In the genomic region with DNA sequence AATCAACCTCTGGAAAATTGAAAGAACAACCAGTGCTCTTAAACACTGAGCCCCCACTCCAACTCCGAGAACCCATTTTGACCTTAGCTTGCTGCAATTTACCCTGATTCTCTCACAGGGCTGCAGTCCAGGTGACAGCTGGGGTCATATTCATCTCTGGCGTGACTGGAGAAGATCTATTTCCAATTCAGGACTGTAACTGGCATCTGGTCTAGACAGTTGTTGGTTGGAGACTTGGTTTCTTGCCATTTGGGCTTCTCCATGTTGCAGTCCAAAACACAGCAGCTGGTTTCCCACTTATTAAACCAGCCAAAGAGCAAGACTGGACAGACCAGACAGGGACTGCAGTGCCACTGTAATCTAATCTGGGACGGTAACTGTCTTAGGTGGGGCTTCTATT, we compare ENCODE assay signal across 21 mouse cellular contexts. TPM values are rescaled to one million over a fixed set of nuclear protein-coding genes. Genes with fewer than 3 reads are reported as not detected.
DNase-seq lines count a peak whose midpoint lies in the region; ATAC-seq lines count a peak whose summit lies in the region.
"Had no signal": no experiment of that assay in that cellular context is flagged by ENCODE, and none has a peak within 500 bp of the region (broad histone marks: within the 10 kb centered on the region; RNA-seq: fewer than 3 reads in every experiment).

No protein-coding gene starts in this region.

- peaks cover 7% of the 10 kb centered on the region for H3K4me1 ChIP-seq in heart, embryonic 12.5 days (replicated peaks)
- peaks cover 8% of the 10 kb centered on the region for H3K4me1 ChIP-seq in hindbrain, embryonic 14.5 days (replicated peaks; ENCODE audit: control insufficient read depth, insufficient read depth, low read length)

- H3K36me3 ChIP-seq in heart, embryonic 12.5 days = no peaks in the 10 kb centered on the region
- H3K36me3 ChIP-seq in hindbrain, embryonic 14.5 days (replicated peaks; ENCODE audit: control insufficient read depth, insufficient read depth) = no peaks in the 10 kb centered on the region
- H3K36me3 ChIP-seq: embryonic facial prominence, embryonic 15.5 days; forebrain, embryonic 15.5 days; heart, embryonic 10.5 days; heart, embryonic 15.5 days; hindbrain, embryonic 13.5 days; intestine, embryonic 15.5 days had no signal

- H3K9ac ChIP-seq in heart, embryonic 12.5 days = no peak overlapping the region
- H3K9ac ChIP-seq in hindbrain, embryonic 14.5 days = no peak overlapping the region
- H3K9ac ChIP-seq: embryonic facial prominence, embryonic 15.5 days; forebrain, embryonic 15.5 days; heart, embryonic 15.5 days; hindbrain, embryonic 13.5 days; intestine, embryonic 15.5 days had no signal

- H3K27me3 ChIP-seq in heart, embryonic 12.5 days (replicated peaks) = no peaks in the 10 kb centered on the region
- no peaks in the 10 kb centered on the region; the same call in 1 of the 2 replicates for H3K27me3 ChIP-seq in hindbrain, embryonic 14.5 days (ENCODE audit: control insufficient read depth, insufficient read depth, low read length)
- H3K27me3 ChIP-seq: CH12.LX; embryonic facial prominence, embryonic 15.5 days; forebrain, embryonic 15.5 days; heart, embryonic 15.5 days; intestine, embryonic 15.5 days had no signal

- no peak overlapping the region for H3K4me2 ChIP-seq in heart, embryonic 12.5 days
- H3K4me2 ChIP-seq in hindbrain, embryonic 14.5 days (replicated peaks) = no peak overlapping the region
- H3K4me2 ChIP-seq: embryonic facial prominence, embryonic 15.5 days; forebrain, embryonic 15.5 days; heart, embryonic 15.5 days; hindbrain, embryonic 13.5 days; intestine, embryonic 15.5 days had no signal

- ATAC-seq in heart, embryonic 12.5 days (ENCODE audit: insufficient number of reproducible peaks, low FRiP score) = no peak
- ATAC-seq in hindbrain, embryonic 14.5 days (ENCODE audit: low FRiP score) = no peak
- ATAC-seq: forebrain, embryonic 15.5 days; intestine, embryonic 15.5 days had no signal

- H3K4me3 ChIP-seq in heart, embryonic 12.5 days = no peak overlapping the region
- no peak overlapping the region for H3K4me3 ChIP-seq in hindbrain, embryonic 14.5 days (replicated peaks; ENCODE audit: low read length)
- H3K4me3 ChIP-seq: embryonic facial prominence, embryonic 15.5 days; forebrain, embryonic 15.5 days; heart, embryonic 10.5 days; heart, embryonic 15.5 days; hindbrain, embryonic 13.5 days; intestine, embryonic 15.5 days had no signal

- no peaks in the 10 kb centered on the region for H3K9me3 ChIP-seq in heart, embryonic 12.5 days (replicated peaks)
- no peaks in the 10 kb centered on the region for H3K9me3 ChIP-seq in hindbrain, embryonic 14.5 days (ENCODE audit: control insufficient read depth, low read length)
- H3K9me3 ChIP-seq: embryonic facial prominence, embryonic 15.5 days; forebrain, embryonic 15.5 days; heart, embryonic 10.5 days; heart, embryonic 15.5 days; hindbrain, embryonic 13.5 days; intestine, embryonic 15.5 days had no signal

- peak; percentile 37 to 44 for DNase-seq in cerebellum, postnatal 14 days
- DNase-seq in cerebellum, adult 9-10 months = no peak
- peak; percentile 55 for DNase-seq in heart, adult 11 months
- peak; percentile 69 for DNase-seq in adipocyte (ENCODE audit: low spot score)
- DNase-seq in skeletal muscle tissue, adult 2 months (ENCODE audit: low read depth, low spot score) = peak; percentile 44
- no peak for DNase-seq in hindbrain, embryonic 14.5 days (ENCODE audit: low spot score)
- DNase-seq: adrenal gland, postnatal 10 days; cerebellum, adult 11 months; cerebellum, adult 9-11 months; embryo, embryonic 11 days; heart, adult 18-20 months; heart, postnatal 14 days; kidney, adult 18-20 months had no signal

- no peak overlapping the region for H3K27ac ChIP-seq in heart, embryonic 12.5 days (ENCODE audit: poor library complexity, severe bottlenecking)
- H3K27ac ChIP-seq in hindbrain, embryonic 14.5 days = no peak overlapping the region
- H3K27ac ChIP-seq: embryonic facial prominence, embryonic 15.5 days; forebrain, embryonic 15.5 days; heart, embryonic 10.5 days; heart, embryonic 15.5 days; hindbrain, embryonic 13.5 days; intestine, embryonic 15.5 days had no signal

- 90% methylated on average over 3 of the region's 3 CpGs for WGBS in heart, embryonic 12.5 days
- WGBS in hindbrain, embryonic 14.5 days = 83% methylated on average over 3 of the region's 3 CpGs

RNA-seq across cellular contexts. Expression of a gene that starts 47.1 kb away (rescaled TPM):
- polyA plus RNA-seq in heart, embryonic 12.5 days (2016; fragmentation: Nextera tagmentation; extraction: Ambion mirVana) = 165 and 166 TPM in 2 replicates
- polyA plus RNA-seq in hindbrain, embryonic 14.5 days (2014; fragmentation: Nextera tagmentation; extraction: Ambion mirVana) = 35.5 and 39.5 TPM in 2 replicates

Comparison
In these comparisons a context has a peak if more than half of its experiments do, and no peak if none do; other contexts are left out.
1. DNase-seq: peak in cerebellum, postnatal 14 days (2 of 2), heart, adult 11 months (single experiment), adipocyte (single experiment) and skeletal muscle tissue, adult 2 months (single experiment); none in cerebellum, adult 9-10 months (single experiment) and hindbrain, embryonic 14.5 days (single experiment).